Mouse (Mus musculus): ENCODE data around the gene Opn1mw.
"Not testable (repeated sequence)": the region's sequence is repeated elsewhere in the genome, so short reads cannot be mapped to it uniquely, and the experiment has no call there.

Opn1mw gene

DNA sequence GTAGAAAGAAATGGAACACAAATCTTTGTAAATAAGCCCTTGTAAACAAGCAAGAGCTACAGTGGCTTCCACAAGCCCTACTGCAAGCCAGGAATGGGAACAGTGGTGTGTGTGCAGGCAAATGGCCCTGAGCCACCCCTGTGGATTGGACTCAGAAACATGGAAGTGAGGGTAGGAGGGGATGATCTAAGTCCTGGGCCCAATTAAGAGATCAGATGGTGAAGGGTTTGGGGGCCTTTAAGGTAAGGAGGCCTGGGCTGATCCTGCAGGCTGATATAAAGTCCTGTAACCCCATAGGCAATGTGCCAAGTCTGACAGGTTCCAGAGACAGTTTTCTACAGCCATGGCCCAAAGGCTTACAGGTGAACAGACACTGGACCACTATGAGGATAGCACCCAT, at the start of gene Opn1mw:
Gene Opn1mw (plus strand): TSS at position 301 of the 400 bp plus-strand sequence.
- DNase-seq (ENCODE audit: low spot score in 2 of 2), result no peak

DNA sequence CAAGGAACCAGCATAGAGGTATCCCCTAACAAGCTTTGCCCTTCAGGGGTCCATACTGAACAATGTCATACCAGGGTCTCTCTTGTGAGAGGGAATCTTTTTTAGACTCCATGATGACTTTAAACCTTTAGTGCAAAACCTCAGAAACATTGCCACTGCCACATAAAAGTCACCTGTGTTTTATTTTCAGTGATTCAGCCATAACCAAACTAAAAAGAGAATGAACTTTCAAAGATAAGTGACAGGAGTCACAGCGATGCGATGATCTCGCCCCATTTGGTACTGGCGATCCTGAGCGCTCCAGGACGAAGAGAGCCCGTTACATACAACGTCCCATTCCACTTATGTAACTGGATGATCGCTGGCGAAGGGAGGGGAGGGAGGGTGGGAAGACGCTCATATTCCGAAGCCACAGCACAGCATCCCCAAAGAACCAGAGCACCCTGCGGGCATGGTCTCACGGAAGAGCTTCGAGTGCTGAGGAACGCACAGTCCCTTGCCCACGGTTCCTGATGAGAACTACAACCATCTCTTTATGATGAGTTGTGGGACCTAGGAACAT, 42.9 kb upstream of the Opn1mw start:
- no peak for DNase-seq (ENCODE audit: low spot score in 2 of 2)

DNA sequence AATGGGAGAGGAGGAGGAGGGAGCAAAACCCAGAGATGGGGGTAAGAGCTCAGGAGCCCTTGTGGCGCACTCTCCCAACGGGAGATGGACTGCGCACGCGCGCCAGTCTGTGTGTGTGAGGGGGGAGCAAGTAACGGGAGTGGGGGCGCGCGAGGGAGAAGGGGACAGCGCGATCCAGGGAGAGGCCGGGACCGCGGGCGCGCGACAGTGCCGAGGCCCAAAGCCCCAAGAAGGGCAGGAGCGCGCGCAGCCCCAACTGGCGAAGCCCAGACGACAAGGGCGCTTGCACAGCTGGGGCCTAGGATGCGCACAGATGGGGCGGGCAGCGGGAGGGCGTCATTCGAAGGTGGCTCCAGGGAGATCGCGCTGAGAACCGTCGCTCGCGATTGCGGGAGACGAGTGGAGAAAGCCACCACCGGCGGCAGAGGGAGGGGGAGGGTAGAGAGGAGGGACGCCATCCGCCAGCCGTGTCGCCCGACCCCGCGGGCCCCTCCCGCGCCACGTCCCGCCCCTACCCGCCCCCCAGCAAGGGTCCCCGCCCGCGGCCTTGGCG, 42.2 kb upstream of the Opn1mw start:
- DNase-seq (ENCODE audit: low spot score in 2 of 2), result peak; percentile 67 to 74

DNA sequence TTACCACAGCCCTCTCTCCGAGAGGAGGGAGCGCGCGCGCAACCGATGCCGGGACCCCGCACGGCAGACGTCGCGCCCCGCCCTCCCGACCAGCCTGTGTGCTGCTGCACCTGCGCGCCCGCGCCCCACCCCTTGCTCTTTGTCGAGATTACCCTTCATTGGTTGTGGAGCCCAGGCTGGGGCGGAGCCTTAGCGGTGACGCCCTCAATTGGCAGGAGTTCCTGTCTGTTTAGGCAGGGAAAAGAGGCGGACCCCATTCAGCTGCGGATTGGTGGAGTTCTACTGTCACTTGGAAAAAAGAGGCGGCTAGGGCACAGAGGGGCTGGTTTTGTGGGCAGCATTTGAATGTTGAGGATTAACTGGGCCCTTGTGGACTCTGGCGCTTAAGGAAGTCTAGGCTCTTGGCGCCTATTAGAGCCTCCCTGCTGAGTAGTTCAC, 41.6 kb upstream of the Opn1mw start:
- peak; percentile 95 for DNase-seq (ENCODE audit: low spot score in 2 of 2)

DNA sequence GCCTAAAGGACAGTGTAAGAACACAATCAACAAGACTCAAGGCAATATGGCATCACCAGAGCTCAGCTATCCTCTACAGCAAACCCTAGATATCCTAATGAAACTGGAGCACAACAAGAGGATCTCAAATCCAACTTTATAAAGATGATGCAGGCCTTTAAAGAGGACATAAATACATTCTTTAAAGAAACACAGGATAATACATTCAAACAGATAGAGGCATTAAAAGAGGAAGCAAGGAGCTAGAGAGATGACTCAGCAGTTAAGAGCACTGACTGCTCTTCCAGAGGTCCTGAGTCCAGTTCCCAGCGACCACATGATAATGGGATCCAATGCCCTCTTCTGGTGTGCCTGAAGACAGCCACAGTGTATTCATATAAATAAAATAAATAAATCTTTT, 32.1 kb upstream of the Opn1mw start:
- no peak for DNase-seq (ENCODE audit: low spot score in 2 of 2)

DNA sequence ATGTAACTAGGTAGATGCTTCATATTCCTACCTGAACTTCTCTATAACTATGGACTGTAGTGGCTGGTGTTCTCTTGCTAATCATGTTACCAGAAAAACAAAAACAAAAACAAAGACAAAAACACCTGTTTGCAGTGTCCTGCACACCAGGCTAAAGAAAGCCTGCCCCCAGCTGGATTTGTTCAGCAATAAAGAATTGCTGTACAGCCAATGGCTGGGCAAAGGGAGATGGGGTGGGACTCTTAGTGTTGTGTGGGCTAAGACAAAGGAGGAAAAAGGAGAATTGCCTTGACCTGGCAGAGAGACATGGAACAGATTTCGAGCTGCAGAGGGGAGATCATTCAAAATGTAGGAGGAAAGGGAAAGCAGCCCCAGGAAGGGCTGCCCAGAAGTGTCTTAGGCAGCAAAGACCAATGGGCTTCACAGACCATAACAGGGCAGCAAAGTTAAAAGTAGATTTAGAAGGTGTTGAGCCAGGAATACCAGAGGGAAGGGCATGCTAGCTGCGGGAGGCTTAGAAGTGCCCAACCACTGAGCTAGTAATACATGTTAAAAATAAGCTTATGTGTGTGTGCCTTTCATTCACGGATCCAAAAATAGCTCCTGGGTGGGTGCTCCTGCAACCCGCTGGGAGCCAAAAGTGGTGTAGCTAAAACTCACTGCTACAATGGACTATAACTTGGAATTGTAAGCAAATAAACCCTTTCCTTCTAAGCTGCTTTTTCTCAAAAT, 23.6 kb upstream of the Opn1mw start:
- DNase-seq (ENCODE audit: low spot score in 2 of 2), result no peak

DNA sequence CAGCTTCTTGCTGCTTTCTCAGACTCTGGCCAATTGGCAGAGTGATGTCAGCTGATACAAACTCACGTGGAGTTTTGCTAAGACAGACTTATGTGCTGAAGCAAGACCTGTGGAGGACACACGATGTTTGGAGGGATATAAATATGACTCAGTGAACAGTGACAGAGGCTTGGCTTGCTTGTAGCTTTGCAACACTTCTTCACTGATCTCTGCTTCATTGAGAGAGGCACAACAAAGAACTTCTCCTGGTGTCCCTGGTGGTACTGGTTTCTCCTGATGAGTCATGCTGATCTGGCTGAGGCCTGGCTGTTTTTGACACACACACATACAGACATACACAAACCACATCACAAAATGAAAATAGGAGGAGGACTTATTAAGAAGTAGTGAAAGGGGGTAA, 21.3 kb upstream of the Opn1mw start:
- no peak for DNase-seq (ENCODE audit: low spot score in 2 of 2)

DNA sequence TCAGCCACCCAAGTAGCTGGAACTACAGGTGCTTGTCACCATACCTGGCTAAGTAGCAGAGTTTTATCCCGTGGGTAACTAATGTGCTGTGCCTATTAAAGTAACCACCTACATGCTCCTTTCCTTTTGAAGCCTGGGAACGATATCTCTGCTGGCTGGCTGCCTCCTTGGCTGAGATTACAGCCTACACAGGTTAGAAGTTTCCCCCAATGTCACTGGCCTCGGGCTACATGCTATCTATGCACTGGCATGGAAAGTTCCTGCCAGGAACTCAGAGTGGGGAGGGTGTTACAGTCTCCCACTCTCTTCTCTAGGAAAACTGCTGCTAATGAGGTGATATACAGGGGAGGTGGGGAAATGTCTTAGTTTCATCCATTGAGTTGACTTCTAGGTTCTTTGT, 18.5 kb upstream of the Opn1mw start:
- no peak for DNase-seq (ENCODE audit: low spot score in 2 of 2)

DNA sequence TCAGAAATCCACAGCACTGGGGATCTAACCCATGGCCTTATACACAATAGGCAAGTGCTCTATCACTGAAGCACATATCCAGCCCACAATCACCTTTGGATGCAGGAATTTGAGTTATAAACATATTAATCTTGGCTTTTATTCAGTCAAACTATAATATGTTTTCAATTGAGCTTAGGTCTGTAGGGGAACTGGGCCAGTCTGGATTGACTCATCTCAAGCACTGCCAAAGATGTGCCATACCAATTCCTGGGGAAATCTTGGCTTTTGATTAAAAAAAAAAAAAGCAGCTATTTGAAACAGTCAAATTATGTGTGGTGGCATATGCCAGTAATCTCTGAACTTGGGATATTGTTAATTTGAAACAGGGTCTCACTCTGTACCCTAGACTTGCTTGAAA, 13.2 kb upstream of the Opn1mw start:
- no peak for DNase-seq (ENCODE audit: low spot score in 2 of 2)

DNA sequence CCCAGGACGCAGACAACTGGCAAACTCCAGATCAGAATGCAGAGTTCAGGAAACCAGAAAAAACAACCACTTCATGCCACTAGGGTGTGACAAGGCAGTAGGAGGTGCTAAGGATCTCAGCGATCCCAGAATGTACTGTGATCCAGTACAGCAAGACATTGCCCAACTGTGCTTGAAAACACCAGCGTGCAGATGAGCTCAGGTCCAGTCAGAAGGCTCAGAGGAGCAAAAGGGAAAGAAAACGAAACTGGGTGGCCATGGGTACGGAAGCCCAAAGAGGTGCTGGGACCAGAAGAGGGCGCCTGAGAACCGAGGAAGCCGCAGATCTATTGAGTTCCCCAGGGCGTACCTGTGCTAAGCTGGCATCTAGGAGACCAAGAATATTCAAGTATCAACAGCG, 11.8 kb upstream of the Opn1mw start:
- peak; percentile 19 to 63 for DNase-seq (ENCODE audit: low spot score in 2 of 2)

DNA sequence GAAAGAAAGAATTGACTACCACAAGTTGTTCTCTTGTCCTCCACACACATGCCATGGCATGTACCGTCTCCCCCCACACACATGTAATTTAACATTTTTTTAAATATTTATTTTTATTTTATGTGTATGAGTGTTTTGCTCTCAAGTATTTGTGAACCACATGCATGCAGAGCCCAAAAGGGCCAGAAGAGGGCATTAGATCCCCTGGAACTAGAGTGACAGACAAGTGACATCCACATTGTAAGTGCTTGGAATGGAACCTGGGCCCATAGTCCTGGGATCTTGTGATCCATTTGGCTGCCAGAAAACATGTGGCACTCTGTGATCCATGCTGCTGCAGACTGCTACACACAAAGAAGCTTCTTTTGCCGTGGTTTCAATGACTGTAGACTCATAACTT, 2.3 kb upstream of the Opn1mw start:
- DNase-seq (ENCODE audit: low spot score in 2 of 2), result no peak

DNA sequence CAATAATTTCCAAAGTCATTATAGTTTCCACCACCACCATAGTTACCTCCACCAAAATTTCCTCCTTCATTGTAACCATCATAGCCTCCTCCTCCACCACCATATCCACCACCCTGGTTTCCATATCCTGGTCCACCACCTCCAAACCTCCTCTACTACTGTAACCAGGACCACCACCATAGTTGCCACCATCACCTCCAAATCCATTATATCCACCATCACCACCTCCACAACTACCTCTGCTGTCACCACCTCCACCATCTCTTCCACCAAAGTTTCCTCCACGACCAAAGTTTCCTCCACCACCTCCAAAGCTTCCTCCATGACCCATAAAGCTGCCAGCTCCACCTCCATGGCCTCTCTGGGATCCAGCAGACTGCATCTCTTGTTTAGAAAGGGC, 8.0 kb downstream of the Opn1mw start, which contains the start of gene Mecp2:
Gene Mecp2 (minus strand): TSS at position 101 of the 400 bp plus-strand sequence.
- DNase-seq (ENCODE audit: low spot score in 2 of 2), result not testable (repeated sequence)

DNA sequence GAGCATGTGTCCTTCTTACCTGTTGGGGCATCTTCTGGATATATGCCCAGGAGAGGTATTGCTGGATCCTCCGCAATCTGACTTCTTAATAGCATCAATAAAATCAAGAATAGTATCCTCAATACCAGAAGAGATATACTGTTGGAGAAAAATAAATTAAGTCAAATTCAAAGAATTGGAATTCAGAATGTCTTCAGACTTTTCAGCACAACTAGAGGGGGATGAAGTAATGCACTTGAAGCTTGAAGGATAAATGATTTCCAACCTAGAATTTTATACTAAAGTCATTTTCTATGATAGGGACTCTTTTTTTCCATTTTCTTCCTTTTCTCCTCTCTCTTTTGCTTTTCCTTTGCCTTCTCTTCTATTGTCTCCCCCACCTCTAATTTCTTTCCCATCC, 40.5 kb downstream of the Opn1mw start, which contains the start of gene Tex28:
Gene Tex28 (minus strand): TSS at position 101 of the 400 bp plus-strand sequence.
- no peak for DNase-seq (ENCODE audit: low spot score in 2 of 2)

DNA sequence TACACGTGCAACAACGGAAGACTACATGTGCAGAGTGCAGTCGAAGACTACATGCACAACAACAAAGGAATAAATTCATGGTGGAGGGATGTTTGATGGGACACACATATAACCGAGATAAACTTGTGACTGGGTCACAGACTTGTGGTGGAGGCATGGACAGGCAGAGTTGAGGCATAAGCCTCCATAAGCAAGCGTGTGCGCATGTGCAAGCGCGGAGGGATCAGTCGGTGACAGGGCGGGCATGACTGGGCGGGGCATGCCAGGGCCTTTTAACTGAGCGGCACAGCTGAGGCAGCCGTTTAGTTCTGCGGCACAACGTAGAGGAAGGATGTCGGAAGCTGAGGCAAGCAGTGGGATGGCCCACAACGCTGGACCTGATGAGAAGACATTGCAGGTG, 49.7 kb downstream of the Opn1mw start, which contains the start of gene Tktl1:
Gene Tktl1 (plus strand): TSS at position 301 of the 400 bp plus-strand sequence.
- no peak for DNase-seq (ENCODE audit: low spot score in 2 of 2)

Data from urinary bladder, postnatal 4 days (tissue).